Mouse (Mus musculus) B cell, adult 2 months (primary cell): ENCODE data around the gene Atg16l1.
A peak's percentile ranks its signal among the peaks of the same experiment; 100 is the strongest.

Source experiments
- DNase-seq, 2 experiments: peaks; one replicate each; pipeline ENCODE4 v3.0.0; 2022

The Atg16l1 gene

GRCm38 (mm10) chr1:87755641-87756470 is at the start of gene Atg16l1:
TSS of gene Atg16l1 (plus strand) at chr1:87755870.
- DNase-seq: peak; percentile 91 to 92

GRCm38 (mm10) chr1:87706361-87706760 is 49.3 kb upstream of the Atg16l1 start:
- no peak for DNase-seq

- DNase-seq: no peak
These were observed 46.6 kb upstream of the Atg16l1 start for GRCm38 (mm10) chr1:87709020-87709419.

- no peak for DNase-seq
These were observed 45.9 kb upstream of the Atg16l1 start for GRCm38 (mm10) chr1:87709661-87710270.

- no peak for DNase-seq
These were observed 43.6 kb upstream of the Atg16l1 start for GRCm38 (mm10) chr1:87711938-87712613.

GRCm38 (mm10) chr1:87712614-87712971 is 43.1 kb upstream of the Atg16l1 start:
- DNase-seq: no peak

GRCm38 (mm10) chr1:87721382-87721781 is 34.3 kb upstream of the Atg16l1 start:
- peak in 1 of 2 experiments; percentile 16 for DNase-seq

GRCm38 (mm10) chr1:87722081-87722480 is 33.6 kb upstream of the Atg16l1 start:
- no peak for DNase-seq

GRCm38 (mm10) chr1:87723351-87723750 is 32.3 kb upstream of the Atg16l1 start:
- peak in 1 of 2 experiments; percentile 16 for DNase-seq

- DNase-seq: no peak
These were observed 26.6 kb upstream of the Atg16l1 start for GRCm38 (mm10) chr1:87729070-87729469.

GRCm38 (mm10) chr1:87729850-87730249 is 25.8 kb upstream of the Atg16l1 start:
- no peak for DNase-seq

GRCm38 (mm10) chr1:87730271-87730670 is 25.4 kb upstream of the Atg16l1 start:
- DNase-seq: no peak

GRCm38 (mm10) chr1:87733212-87733611 is 22.5 kb upstream of the Atg16l1 start:
- DNase-seq: no peak

- DNase-seq: no peak
These were observed 21.5 kb upstream of the Atg16l1 start for GRCm38 (mm10) chr1:87734153-87734552.

GRCm38 (mm10) chr1:87740584-87741290 is 14.9 kb upstream of the Atg16l1 start:
- no peak for DNase-seq

GRCm38 (mm10) chr1:87749360-87749973 is 6.2 kb upstream of the Atg16l1 start:
- DNase-seq: no peak

- DNase-seq: no peak
These were observed 8.2 kb downstream of the Atg16l1 start for GRCm38 (mm10) chr1:87763821-87764220.

GRCm38 (mm10) chr1:87765741-87766140 is 10.1 kb downstream of the Atg16l1 start:
- no peak for DNase-seq

GRCm38 (mm10) chr1:87766233-87766632 is 10.6 kb downstream of the Atg16l1 start:
- peak; percentile 69 to 73 for DNase-seq

- DNase-seq: no peak
These were observed 13.6 kb downstream of the Atg16l1 start for GRCm38 (mm10) chr1:87769263-87769662.

GRCm38 (mm10) chr1:87770486-87770885 is 14.8 kb downstream of the Atg16l1 start:
- DNase-seq: no peak

GRCm38 (mm10) chr1:87771724-87772123 is 16.1 kb downstream of the Atg16l1 start:
- no peak for DNase-seq

- DNase-seq: no peak
These were observed 17.7 kb downstream of the Atg16l1 start for GRCm38 (mm10) chr1:87773336-87773735.
